Mouse (Mus musculus): ENCODE data around the gene Tm6sf2.
A peak's percentile ranks its signal among the peaks of the same experiment; 100 is the strongest.

The Tm6sf2 gene

GRCm38 (mm10) chr8:70072441-70073069 is at the start of gene Tm6sf2:
Gene Tm6sf2 (plus strand): TSS chr8:70072924.
- TF ChIP-seq NANOG (IDR thresholded peaks at IDR 0.05; ENCODE audit: borderline replicate concordance, low read length) = no peak
- TF ChIP-seq POU5F1 (IDR thresholded peaks at IDR 0.05; ENCODE audit: borderline replicate concordance, low read length) = no peak
- no peak for TF ChIP-seq CTCF (conservative IDR thresholded peaks at IDR 0.05; ENCODE audit: low read length)
- Histone ChIP-seq H3K9me3 (ENCODE audit: low read length) (no peaks in the 10 kb centered on the region), H3K27me3 (ENCODE audit: insufficient read depth, low read length) (peaks cover 39% of the 10 kb centered on the region), H3K36me3 (ENCODE audit: insufficient read depth, low read length) (peaks cover 48% of the 10 kb centered on the region), H3K4me3 (replicated peaks; ENCODE audit: low read length) (peak within 1 kb of the TSS; percentile 75), H3K4me1 (replicated peaks; ENCODE audit: low read depth, low read length) (peaks cover 14% of the 10 kb centered on the region)

- peaks cover 13% of the 10 kb centered on the region for H3K4me1 ChIP-seq (replicated peaks; ENCODE audit: low read depth, low read length)
- no peaks in the 10 kb centered on the region for H3K9me3 ChIP-seq (ENCODE audit: low read length)
- no peaks in the 10 kb centered on the region for H3K27me3 ChIP-seq (ENCODE audit: insufficient read depth, low read length)
- peaks cover 100% of the 10 kb centered on the region for H3K36me3 ChIP-seq (ENCODE audit: insufficient read depth, low read length)
- no peak overlapping the region for H3K4me3 ChIP-seq (replicated peaks; ENCODE audit: low read length)
- TF ChIP-seq CTCF (conservative IDR thresholded peaks at IDR 0.05; ENCODE audit: low read length) (no peak), NANOG (IDR thresholded peaks at IDR 0.05; ENCODE audit: borderline replicate concordance, low read length) (no peak), POU5F1 (IDR thresholded peaks at IDR 0.05; ENCODE audit: borderline replicate concordance, low read length) (no peak)
These were observed 49.1 kb upstream of the Tm6sf2 start for GRCm38 (mm10) chr8:70023596-70023995.

DNA sequence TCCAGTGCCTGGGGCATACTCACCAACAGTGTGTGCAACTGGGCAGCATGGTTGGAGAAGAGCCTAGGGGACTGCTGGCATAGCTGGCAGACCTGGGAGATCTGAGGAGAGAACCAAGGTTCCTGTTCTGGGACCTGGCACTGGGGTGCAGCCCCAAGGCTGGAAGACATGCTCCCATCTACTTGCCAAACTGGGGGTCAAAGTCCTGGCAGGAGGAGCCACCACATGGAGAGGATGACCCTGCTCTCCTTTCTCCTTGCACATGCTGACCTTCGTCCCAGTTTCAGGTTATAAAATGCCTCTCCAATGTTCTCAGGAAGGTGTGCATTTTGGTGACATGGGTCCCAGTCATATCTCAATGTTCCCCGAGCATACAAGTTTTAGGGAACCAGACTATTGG is 46.6 kb upstream of the Tm6sf2 start:
- H3K36me3 ChIP-seq (ENCODE audit: insufficient read depth, low read length) = peaks cover 100% of the 10 kb centered on the region
- no peaks in the 10 kb centered on the region for H3K9me3 ChIP-seq (ENCODE audit: low read length)
- no peak overlapping the region for H3K4me3 ChIP-seq (replicated peaks; ENCODE audit: low read length)
- H3K4me1 ChIP-seq (replicated peaks; ENCODE audit: low read depth, low read length) = peaks cover 13% of the 10 kb centered on the region
- no peak for TF ChIP-seq POU5F1 (IDR thresholded peaks at IDR 0.05; ENCODE audit: borderline replicate concordance, low read length)
- no peak for TF ChIP-seq CTCF (conservative IDR thresholded peaks at IDR 0.05; ENCODE audit: low read length)
- H3K27me3 ChIP-seq (ENCODE audit: insufficient read depth, low read length) = no peaks in the 10 kb centered on the region

DNA sequence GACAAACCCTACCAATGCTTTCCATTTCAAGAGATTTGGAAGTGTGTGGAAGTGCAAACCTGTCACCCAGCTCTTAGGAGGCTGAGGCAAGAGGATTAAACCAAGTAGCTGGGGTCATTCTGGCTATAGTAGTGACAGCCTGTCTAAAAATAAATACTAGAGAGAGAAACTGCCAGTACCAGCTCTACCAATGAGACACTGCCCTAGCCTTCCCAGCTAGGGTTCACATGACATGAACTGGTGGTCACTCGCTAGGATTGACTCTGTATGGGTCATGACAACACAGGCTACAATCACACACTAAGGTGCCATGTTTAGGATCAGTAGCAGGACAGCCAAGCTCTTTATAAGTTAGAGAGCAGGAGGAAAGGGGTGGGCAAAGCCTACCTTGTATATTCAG is 42.5 kb upstream of the Tm6sf2 start:
- Histone ChIP-seq H3K4me3 (replicated peaks; ENCODE audit: low read length) (no peak overlapping the region), H3K9me3 (ENCODE audit: low read length) (no peaks in the 10 kb centered on the region), H3K4me1 (replicated peaks; ENCODE audit: low read depth, low read length) (peaks cover 13% of the 10 kb centered on the region), H3K27me3 (ENCODE audit: insufficient read depth, low read length) (no peaks in the 10 kb centered on the region), H3K36me3 (ENCODE audit: insufficient read depth, low read length) (peaks cover 89% of the 10 kb centered on the region)
- TF ChIP-seq CTCF (conservative IDR thresholded peaks at IDR 0.05; ENCODE audit: low read length) (no peak), NANOG (IDR thresholded peaks at IDR 0.05; ENCODE audit: borderline replicate concordance, low read length) (no peak), POU5F1 (IDR thresholded peaks at IDR 0.05; ENCODE audit: borderline replicate concordance, low read length) (no peak)

GRCm38 (mm10) chr8:70037994-70038393 is 34.7 kb upstream of the Tm6sf2 start:
- Histone ChIP-seq H3K4me1 (replicated peaks; ENCODE audit: low read depth, low read length) (peaks cover 37% of the 10 kb centered on the region), H3K9me3 (ENCODE audit: low read length) (no peaks in the 10 kb centered on the region), H3K4me3 (replicated peaks; ENCODE audit: low read length) (no peak overlapping the region), H3K27me3 (ENCODE audit: insufficient read depth, low read length) (no peaks in the 10 kb centered on the region), H3K36me3 (ENCODE audit: insufficient read depth, low read length) (peaks cover 53% of the 10 kb centered on the region)
- no peak for TF ChIP-seq CTCF (conservative IDR thresholded peaks at IDR 0.05; ENCODE audit: low read length)
- TF ChIP-seq POU5F1 (IDR thresholded peaks at IDR 0.05; ENCODE audit: borderline replicate concordance, low read length) = no peak
- no peak for TF ChIP-seq NANOG (IDR thresholded peaks at IDR 0.05; ENCODE audit: borderline replicate concordance, low read length)

- TF ChIP-seq NANOG (IDR thresholded peaks at IDR 0.05; ENCODE audit: borderline replicate concordance, low read length) (no peak), CTCF (conservative IDR thresholded peaks at IDR 0.05; ENCODE audit: low read length) (no peak), POU5F1 (IDR thresholded peaks at IDR 0.05; ENCODE audit: borderline replicate concordance, low read length) (no peak)
- Histone ChIP-seq H3K4me3 (replicated peaks; ENCODE audit: low read length) (peak overlapping the region; percentile 100), H3K4me1 (replicated peaks; ENCODE audit: low read depth, low read length) (peaks cover 38% of the 10 kb centered on the region), H3K9me3 (ENCODE audit: low read length) (no peaks in the 10 kb centered on the region), H3K27me3 (ENCODE audit: insufficient read depth, low read length) (no peaks in the 10 kb centered on the region), H3K36me3 (ENCODE audit: insufficient read depth, low read length) (peaks cover 28% of the 10 kb centered on the region)
These were observed 30.7 kb upstream of the Tm6sf2 start for GRCm38 (mm10) chr8:70041885-70042546.

DNA sequence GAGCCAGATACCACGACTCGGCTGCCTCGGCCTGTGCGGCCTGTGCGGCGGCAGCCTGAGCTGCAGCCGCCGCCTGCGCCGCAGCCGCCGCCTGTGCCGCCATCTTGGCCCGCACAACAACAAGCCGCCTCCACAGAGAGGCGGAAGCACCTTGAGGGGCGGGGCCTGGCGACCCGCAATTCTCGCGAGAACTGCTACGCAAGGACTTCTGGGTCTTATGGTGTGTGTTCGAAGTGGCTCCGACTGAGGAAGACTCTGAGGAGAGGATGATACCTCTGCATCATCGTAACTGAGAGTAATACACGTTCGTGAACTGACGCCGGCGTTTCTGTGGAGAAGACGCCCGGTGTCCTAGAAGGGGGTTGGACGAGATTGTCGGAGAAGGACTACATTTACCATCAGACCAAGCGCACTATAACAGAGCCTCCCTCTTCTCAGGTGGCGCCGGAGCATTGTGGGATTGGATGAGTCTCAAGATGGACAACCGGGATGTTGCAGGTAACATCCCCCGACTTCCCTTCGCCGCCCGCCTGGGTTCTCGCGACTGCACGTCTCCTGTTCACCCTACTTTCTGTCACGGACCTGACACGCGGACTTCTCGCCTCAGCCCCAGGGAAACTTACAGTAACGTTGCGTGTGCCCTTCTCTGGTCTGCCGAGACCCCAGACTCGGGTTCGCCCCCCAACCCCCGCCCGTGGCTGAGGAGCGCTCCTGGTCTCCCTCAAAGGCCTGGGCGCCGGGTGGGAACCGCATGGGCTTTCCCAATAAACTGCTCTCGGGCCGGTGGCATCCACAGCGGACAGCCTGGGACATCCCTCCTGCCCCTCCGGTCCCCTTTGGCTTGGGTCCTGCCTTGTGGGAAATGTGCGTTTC is 29.9 kb upstream of the Tm6sf2 start, which contains the start of the genes Mau2 and Sugp1:
Gene Mau2, minus strand, starts transcription at position 152 of the 873 bp plus-strand sequence.
Gene Sugp1, plus strand, starts transcription at position 231 of the 873 bp plus-strand sequence.
- Histone ChIP-seq H3K36me3 (ENCODE audit: insufficient read depth, low read length) (peaks cover 23% of the 10 kb centered on the region), H3K4me1 (replicated peaks; ENCODE audit: low read depth, low read length) (peaks cover 38% of the 10 kb centered on the region), H3K4me3 (replicated peaks; ENCODE audit: low read length) (peak within 1 kb of the TSS; percentile 100), H3K9me3 (ENCODE audit: low read length) (no peaks in the 10 kb centered on the region), H3K27me3 (ENCODE audit: insufficient read depth, low read length) (no peaks in the 10 kb centered on the region)
- TF ChIP-seq CTCF (conservative IDR thresholded peaks at IDR 0.05; ENCODE audit: low read length) = no peak

DNA sequence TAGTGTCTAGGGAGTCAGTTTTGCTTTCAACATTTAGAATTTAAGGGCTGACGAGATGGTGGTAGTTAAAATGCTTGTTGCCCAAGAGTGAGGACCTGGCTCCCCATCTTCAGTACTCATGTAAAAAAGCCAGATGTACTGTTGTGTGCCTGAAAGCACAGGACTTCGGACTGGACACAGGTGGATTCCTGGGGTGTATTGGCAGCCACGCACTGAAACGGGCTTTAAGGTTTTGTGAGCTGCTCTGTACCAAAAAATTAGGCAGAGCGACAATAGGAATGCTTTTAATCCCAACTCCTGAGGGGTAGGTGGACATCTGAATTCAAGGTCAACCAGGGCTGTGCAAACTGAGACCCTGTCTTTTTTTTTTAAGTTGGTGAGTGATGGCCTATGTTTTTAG is 28.7 kb upstream of the Tm6sf2 start:
- TF ChIP-seq POU5F1 (IDR thresholded peaks at IDR 0.05; ENCODE audit: borderline replicate concordance, low read length) = no peak
- TF ChIP-seq NANOG (IDR thresholded peaks at IDR 0.05; ENCODE audit: borderline replicate concordance, low read length) = no peak
- TF ChIP-seq CTCF (conservative IDR thresholded peaks at IDR 0.05; ENCODE audit: low read length) = no peak
- H3K4me1 ChIP-seq (replicated peaks; ENCODE audit: low read depth, low read length) = peaks cover 38% of the 10 kb centered on the region
- H3K27me3 ChIP-seq (ENCODE audit: insufficient read depth, low read length) = no peaks in the 10 kb centered on the region
- peaks cover 26% of the 10 kb centered on the region for H3K36me3 ChIP-seq (ENCODE audit: insufficient read depth, low read length)
- H3K9me3 ChIP-seq (ENCODE audit: low read length) = no peaks in the 10 kb centered on the region
- H3K4me3 ChIP-seq (replicated peaks; ENCODE audit: low read length) = peak overlapping the region; percentile 100

All from E14TG2a.4 (cell line).